Mouse (Mus musculus) cerebral cortex, adult 2 months (tissue): Measurements from ENCODE around the gene Plekho1.

ENCODE experiments used
- WGBS: fragments of 180-500 bp; shearing (Covaris S2); methylation state at CpG from one replicate; pipeline ENCODE4 v1.1.7; 2018; 5-methylcytosine and 5-hydroxymethylcytosine counted together

The Plekho1 gene

DNA sequence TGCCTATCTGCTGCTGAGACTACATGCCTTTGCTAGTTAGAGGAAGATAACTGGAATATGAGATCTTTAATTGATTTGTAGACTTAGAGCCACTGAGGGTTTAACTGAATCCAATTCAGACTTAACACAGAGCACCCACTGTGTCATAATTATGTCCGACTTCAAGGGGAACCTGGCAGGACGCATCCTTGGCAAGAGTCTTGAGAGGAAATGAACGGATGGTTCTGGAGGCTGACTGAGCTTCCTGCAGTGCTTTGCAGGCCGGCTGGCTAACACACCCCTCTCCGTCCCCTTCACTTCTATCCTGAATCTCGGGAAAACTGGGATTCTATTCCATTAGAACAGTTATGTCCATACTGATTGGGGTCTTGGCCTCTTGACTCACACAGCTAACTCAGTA, 12.7 kb upstream of the Plekho1 start:
- WGBS, result 50% methylated on average over 6 of the region's 6 CpGs

DNA sequence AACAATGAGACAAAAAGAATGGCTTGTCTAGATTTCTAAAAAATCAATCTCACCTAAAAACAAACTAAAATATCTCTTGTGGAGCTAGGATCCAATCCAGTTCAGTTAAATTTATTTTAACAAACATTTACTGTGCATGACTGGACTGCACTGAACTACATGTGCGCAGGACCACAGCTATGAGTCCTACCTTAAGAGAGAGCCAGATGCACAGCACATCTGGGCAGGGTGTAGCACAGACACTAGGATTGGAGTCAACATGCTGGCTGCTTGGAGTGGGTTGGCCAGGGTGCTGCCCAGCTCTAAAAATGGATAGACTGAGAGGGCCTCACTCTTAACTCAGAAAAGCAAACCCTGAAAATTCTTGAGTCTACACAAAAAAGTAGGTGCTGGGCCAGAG, 5.8 kb upstream of the Plekho1 start:
- 47% methylated on average over 1 of the region's 1 CpGs for WGBS

DNA sequence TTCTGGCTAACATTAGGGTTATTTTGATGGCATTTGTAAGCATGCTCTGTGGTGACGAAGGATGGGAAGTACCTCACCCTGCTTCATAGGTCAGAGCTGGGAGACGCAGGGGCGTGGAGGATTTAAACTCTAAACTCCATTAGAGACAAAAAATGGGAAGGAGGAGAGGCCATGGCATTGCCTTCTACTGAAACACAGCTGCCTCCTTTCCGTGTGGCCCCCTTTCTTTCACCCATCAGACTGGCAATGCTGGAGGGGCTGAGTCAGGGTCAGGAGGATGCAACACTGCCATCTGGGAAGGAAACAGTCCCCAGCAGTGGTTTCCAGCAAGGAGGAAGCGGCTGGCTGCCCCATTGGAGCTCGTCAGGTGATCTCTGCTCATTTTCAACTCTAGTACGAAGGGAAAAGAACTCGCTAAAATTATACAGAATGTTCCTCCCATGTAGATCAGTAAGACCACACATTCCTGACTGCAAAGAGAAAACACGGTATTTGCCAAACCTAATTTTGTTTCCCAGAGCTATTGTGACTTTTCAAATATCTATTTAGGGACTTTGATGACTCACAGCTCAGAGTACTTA, 5.2 kb upstream of the Plekho1 start:
- WGBS, result 40% methylated on average over 9 of the region's 9 CpGs

DNA sequence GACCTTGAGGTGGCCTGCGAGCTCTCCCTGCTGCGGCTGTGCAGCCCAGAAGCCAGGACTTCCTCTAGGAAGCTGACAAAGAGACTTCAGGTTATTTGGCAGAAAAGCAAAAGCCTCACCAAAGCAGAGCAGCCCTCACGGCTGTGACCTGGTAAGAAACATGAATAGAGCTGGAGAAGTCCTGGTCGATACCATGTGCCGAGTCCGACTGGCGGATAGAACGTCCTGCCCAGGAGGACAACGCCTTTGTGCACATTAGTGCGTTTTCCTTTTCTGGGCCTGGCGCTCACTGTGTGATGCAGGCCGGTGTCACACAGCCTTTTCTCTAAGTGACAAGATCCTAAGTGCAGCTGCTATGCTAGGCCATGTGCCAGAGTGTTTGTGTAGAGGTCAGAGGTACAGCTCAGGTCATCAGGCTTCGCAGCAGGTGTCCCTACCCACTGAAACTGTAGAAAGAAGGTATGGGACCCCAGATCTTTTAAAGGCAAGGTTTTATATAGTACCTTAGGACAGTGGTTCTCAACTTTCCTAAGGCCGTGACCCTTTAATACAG, 4.4 kb upstream of the Plekho1 start:
- WGBS, result 70% methylated on average over 14 of the region's 14 CpGs

DNA sequence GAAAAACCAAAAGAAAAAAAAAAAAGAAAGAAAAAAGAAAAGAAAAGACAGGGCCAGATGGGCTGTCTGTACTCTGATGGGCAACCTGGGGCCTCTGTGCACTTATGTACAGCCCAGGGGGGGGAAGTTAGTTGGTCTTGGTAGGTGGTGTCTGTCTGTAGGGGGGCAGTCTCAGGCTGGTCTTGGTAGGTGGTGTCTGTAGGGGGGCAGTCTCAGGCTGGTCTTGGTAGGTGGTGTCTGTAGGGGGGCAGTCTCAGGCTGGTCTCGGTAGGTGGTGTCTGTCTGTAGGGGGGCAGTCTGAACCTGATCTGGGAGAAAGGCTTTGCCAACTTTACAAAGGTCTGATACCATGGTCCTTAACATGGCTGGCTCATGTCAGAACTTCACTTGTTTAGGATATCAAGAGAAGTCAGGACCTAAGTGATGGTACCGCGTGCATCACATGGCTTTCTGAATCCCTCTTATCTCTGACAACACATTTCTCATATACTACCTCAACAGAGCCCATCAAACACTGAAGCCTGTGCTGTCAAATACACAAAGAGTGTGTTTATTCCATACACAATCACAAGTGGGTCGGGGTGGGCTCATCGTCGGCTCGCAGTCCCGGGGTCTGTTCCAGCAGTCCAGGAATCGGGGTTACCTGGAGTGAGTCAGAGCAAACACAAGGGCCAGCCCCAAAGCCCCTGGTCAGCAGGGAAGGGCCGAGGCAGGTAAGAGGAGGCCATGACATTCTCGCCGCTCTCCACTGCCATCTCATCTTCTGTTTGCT, 3.7 kb upstream of the Plekho1 start:
- 79% methylated on average over 12 of the region's 12 CpGs for WGBS

DNA sequence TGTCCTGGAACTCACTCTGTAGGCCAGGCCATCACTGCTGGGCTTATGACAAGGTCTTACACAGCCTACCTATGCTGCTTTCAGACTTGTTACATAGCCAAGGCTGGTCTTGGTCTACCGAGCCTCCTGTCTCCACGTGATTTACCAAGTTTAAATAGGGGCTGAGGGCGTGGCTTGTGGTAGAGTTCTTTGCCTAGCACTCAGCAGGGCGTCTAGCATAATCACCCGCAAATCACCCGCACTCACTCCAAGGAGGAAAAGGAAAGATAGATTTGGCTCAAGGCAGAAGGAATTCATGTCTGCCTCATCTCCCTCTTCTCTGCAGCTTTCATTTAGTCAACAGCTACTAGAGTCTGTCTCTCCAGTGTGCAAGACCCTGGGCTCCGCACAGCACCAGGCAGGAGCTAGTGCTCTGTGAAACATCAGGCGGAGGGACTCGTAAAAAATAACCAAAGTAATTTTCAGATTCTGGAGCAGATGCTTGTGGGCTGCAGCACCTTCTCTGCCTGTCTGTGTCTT, 1.5 kb upstream of the Plekho1 start:
- 40% methylated on average over 9 of the region's 9 CpGs for WGBS

DNA sequence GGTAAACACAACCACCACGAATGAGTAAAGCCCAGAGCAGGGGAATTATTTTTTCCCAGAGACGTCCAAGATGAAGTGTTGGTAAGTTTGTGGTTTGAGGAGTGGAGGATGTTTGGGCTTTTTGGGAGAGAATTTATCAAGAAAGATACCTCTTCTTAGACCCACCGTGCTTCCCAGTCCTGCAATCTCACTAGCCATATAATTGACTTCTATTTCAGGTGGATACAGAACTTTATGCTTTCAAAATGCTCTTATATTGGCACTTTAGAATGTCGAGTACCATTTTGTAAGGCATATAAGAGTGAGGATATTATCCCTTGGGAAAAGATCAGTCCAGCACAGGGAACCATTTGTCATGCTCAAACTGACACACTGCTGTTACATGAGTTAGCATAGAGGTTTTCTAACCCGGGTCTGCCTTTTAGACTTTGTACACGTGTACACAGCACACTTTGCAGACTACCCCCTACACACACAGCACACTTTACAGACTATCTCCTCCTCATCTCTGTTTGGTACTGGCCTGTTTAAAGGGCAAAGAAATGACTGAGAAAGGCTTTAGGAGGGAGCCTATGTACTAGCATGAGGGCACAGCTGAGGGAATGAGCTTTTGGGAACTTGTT, 761 bp upstream of the Plekho1 start:
- 16% methylated on average over 6 of the region's 6 CpGs for WGBS

DNA sequence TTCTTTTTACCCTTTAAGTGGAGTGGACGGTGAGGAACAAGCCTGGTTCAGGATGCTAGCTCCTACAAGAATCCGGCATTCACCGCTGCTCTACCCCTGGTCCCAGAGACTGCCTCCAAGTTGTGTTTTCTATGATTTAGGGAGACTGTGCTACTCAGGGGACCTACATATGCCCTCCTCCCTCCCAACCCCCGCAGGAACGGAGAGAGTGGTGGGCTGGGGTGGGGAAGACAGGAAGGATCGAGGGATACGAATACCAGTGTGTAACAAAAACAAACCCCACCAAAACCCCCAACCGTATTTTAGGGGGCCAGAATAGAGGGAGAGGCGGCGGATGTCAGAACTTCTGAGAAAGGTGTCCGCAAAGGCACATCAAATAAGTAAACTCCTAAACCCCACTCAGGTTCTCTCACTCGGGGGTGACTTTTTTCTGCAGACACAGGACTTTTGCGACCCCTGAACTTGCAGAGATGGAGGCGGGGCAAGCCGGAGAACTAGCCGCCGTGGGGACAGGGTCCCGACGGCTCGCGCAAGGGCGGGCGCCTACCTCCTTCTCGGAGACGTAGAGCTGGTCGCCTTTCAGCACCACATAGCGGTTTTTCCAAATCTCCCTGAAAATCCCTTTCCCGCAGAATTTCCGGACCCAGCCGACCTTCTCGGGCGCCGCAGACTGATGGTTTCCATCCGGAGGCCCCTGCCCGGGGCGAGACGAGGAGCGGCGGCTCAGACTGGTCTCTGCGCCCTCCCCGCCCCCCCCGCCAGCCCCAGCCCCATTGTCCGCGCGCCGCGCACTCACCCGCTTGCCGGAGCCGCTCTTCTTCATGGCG, 613 bp downstream of the Plekho1 start:
- 2% methylated on average over 49 of the region's 51 CpGs for WGBS

DNA sequence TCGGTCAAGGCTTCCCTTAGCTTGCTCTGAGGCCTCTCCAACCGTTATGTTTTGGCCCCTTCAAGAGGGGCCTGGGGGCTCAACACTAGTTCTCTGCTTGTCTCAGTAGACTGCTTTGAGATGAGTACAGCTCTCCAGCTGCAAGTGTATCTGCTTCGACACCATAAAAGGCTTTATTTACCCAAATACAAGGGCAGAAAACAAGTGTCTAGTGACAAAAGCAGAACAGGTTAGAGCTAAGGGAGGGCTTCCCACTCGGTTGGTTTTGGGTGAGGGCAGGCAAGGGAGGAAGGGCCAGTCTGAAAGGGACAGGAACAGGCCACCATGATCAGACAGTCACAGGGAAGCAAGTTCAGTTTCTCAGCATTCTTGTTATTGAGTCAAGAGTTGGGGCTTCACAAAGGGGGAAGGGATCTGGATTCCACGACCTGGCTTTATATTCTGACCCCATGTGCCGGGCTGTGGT, 1.4 kb downstream of the Plekho1 start:
- WGBS, result 19% methylated on average over 6 of the region's 6 CpGs

DNA sequence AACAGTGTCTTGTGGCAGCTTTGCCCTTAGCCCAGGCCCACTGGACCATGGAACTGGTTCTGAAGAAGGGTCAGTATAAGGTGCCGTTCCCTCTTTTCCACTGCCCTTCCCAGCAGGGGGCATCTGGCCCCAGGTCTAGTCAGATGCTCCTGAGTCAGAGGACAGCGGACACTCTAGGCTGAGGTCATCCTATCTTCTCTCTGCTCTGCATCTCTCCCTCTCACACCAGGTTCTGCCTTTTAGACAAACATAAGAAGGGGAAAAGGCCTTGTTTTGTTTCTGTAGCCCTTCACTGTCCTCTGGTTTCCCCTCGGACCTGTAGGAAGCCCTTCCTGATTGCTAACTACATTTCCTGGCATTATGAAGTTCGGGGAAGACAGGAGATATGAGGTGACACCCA, 1.9 kb downstream of the Plekho1 start:
- WGBS, result 14% methylated on average over 4 of the region's 4 CpGs

DNA sequence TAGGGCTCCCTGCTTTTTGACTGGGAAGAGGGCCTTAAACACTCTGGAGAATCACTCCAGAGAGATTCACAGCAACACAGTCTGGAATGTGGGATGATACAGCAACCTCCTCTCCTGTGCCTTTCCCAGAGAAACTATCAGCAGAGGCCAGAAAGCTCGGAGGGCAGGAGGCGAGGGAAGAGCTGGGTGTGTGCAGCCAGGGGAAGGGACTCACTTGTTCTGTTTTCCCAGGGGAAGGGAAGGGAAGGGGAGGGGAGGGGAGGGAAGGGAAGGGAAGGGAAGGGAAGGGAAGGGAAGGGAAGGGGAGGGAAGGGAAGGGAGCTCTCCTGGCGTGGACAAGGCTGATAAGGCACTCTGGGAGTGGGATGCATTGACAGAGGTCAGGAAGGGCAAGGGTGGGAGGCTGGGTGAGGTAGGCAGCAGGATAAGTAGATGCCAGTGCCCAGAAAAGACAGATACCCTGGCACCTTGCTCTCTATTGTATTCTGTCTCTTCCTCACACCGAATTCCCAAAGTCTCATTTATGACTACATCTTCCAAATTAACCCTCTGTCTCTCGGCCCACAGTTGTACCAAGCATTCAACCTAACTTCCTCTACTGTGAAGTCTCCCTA, 2.7 kb downstream of the Plekho1 start:
- 24% methylated on average over 5 of the region's 5 CpGs for WGBS

DNA sequence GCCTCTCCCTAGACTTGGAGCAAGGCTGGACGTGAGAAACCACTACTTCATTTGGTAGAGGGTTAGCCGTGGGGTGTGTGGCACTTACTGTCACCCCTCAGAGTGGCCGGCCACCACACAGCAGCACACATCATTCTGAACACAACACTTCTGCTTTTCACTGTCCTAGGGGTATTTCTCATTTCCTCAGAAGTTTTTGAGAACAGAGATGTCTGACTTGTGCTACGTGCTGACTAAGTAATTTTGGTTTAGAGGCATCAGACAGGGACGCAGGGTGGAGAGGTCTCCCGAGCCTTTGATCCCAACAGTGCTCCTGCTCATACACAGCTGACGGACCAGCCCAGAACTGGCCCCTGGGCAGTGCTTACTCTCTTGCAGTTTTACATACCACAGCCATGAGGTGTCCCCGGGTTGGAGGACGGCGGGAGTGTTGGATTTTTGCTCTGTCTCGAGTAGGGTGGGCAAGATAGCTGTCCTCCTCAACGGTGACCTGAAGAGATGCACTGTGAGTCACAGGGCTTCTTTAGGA, 5.3 kb downstream of the Plekho1 start:
- 83% methylated on average over 12 of the region's 12 CpGs for WGBS

DNA sequence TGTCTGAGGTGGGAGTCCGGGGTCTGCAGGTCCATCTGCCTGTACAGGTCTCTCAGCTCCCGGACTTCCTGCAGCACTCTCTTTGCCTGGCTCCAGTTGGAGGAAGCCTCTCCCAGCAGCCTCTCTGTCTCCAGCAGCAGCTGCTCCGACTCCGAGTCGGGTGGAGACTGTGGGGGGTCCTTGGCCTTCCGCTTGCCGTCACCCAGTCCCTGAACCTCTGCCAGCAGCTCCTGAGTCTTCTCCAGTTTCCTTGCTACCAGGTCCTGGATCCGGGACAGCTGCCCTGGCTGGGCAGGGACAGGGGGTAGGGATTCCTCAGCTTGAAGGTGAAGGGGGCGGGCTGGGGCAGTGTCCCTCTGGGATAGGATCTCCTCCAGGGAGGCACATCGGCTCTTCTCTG, 6.8 kb downstream of the Plekho1 start:
- WGBS, result 46% methylated on average over 10 of the region's 10 CpGs

DNA sequence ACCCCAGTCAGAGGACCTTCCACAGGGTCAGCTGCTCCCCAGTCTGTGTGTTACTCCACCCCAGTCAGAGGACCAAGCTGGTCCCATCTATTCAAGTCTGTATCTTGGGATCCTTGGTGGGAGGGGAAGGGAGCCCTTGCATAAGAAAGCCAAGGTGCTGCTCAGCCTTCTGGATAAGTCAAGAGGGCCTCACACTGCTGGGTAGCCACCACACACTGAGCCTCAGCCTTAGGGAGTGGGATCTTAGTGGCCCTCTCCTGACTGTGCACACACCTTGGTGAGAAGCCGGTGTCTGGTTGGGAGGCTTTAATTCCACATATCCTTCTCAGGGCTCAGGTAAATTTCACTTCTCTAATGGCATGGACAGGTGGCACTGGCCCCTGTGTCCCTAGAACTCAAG, 7.7 kb downstream of the Plekho1 start:
- 93% methylated on average over 1 of the region's 1 CpGs for WGBS

DNA sequence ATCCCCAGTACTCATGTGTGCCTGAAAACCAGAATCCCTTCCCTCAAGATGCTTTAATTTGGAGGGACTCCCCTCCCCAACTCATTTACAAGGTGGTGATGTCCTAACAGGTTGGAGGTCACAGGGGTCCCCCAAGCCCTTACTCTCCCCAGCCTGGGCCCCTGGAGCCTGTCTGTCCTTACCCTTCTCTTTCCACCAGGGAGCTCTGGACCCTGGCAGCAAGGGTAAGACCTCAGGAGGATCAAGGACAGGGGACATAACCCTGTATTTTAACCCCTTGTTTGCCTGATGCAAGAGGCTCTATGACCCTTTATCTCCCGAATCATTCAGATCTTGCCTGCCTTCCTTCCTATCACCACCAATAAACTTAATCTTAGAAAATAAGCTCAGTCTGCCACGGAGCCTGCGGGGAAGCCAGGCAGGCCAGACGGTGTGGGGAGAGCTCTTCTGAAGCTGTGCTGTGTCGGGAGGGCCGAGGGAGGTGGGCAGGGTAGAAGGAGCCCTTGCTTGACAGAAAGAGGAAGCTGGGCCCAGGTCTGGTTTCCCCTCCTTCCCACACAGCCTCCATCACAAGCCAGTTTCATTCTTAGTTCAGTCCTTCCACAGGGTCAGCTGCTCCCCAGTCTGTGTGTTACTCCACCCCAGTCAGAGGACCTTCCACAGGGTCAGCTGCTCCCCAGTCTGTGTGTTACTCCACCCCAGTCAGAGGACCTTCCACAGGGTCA, 8.3 kb downstream of the Plekho1 start:
- 46% methylated on average over 6 of the region's 6 CpGs for WGBS

DNA sequence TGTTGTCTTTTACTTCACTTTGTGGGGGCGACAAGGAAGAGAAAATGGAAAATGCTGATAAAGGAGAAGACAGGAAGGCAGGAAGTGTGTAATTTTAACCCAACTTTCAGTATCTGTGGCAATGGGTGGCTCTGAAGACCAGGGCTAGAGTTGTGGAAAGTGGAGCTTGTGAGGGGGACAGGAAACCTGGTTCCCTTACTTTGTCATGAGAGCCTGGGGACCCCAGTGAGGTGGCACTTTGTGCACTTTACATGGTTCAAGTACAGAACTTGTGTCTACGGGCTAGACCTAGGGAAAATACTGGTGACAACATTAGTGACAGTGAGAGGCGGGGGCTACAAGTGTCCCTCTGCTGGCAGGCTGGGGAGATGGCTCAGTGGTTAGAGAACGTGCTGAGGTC, 8.8 kb downstream of the Plekho1 start:
- WGBS, result 68% methylated on average over 4 of the region's 4 CpGs

DNA sequence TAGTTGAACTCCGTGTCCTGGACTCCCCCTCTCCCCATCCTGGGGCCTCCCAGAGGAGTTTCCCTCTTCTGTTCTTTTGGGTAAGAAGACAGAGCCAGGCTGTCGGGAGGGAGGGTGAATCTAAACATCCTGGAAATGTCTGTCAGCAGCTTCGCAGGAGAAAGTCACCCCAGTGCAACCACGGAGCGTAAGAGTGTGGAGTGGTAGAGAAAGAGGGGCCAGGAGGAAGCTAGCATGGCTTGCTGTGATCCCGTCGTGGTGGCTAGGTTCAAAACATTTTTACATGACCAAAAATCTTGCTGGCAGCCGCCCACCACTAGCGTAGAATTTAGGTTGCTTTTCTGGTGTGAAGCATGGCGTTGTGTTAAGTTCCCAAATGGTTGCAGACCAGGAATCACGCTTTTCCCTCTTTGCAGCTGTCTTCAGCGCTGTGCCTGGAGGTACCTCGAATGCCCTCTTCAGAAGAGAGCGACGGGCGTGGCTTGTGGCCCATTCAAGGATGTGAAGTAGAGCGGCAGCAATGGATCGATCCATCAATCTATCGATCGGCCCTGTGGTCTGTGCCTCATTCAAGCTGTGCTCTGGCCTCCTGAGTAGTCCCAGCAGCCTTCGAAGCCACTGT, 9.7 kb downstream of the Plekho1 start:
- 11% methylated on average over 21 of the region's 21 CpGs for WGBS

DNA sequence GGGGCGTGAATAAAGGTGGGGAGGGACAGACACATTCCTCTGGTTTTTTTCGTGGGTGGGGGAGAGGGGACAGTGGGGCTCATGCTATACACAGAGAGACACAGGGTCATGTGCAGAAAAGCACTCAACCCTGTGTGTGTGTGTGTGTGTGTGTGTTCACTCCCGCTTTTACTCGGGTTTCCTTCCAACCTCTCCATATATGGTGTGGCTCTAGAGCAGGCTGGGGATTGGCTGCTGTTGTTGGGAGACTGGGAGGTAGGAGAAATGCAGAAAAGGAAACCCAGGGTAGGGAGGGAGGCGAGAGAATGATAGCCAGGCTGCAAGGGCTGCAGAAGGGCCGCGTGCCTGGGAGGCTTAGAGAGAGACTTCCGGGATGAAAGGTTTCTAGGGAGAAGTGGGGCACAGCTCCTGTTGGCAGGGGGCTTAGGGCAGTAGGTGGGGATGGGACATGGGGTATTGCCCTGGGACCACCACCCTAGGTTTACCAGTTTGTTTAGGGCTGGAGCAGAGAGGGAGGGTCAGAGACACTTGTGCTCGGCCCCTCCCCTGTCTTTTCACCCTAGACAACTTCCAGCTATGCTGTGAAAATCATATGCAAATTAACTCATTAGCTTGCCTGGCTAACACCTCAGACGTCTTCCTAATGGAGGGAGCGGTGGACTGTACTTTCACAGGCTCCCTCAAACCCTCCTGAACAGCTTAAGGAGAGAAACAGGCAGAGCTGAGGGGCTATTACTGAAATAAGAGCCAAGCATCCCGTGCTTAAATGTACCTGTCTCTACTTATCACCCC, 10.4 kb downstream of the Plekho1 start:
- WGBS, result 7% methylated on average over 12 of the region's 12 CpGs

DNA sequence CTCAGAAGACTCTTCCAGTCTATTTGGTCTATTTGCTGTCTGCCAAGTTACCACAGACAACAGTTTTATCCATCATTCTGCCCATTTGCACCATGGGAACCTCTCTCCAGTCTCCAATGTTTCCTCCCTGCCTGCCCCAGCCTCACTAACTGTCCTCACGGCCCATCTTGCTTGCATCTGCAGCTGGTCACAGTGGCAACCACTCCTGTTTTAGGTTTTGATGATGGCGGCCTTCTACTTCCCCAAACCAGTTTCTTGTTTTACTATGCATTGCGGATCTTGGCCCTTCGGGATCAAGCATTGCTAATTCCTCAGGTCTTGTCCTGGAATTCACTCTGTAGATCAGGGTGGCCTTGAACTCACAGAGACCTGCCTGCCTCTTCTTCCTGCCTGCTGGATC, 13.7 kb downstream of the Plekho1 start:
- WGBS, result 91% methylated on average over 4 of the region's 4 CpGs
